In genomic region chr15:100870775-100871106, GRCm38 (mm10) we compare ENCODE assay signal across 8 mouse cellular contexts. TPM values are rescaled to one million over a fixed set of nuclear protein-coding genes. Genes with fewer than 3 reads are reported as not detected.
DNase-seq lines count a peak whose midpoint lies in the region; ATAC-seq and TF ChIP-seq lines count a peak whose summit lies in the region.
"Had no signal": no experiment of that assay in that cellular context is flagged by ENCODE, and none has a peak within 500 bp of the region (broad histone marks: within the 10 kb centered on the region; RNA-seq: fewer than 3 reads in every experiment).

No protein-coding gene starts in this region.

- H3K27me3 ChIP-seq in lung, postnatal 0 days (replicated peaks; ENCODE audit: insufficient read depth, low read length) = peaks cover 33% of the 10 kb centered on the region
- H3K27me3 ChIP-seq in forebrain, embryonic 16.5 days (replicated peaks; ENCODE audit: control insufficient read depth, insufficient read depth, low read length) = peaks cover 3% of the 10 kb centered on the region; the same call in 1 of the 2 replicates
- peaks cover 16% of the 10 kb centered on the region for H3K27me3 ChIP-seq in neural tube, embryonic 11.5 days (ENCODE audit: control insufficient read depth, insufficient read depth, low read length)

- no peak overlapping the region for H3K27ac ChIP-seq in lung, postnatal 0 days (ENCODE audit: low read length)
- H3K27ac ChIP-seq in forebrain, embryonic 16.5 days (ENCODE audit: low read length) = peak overlapping the region; percentile 81
- H3K27ac ChIP-seq in neural tube, embryonic 11.5 days (ENCODE audit: low read depth, low read length) = peak overlapping the region; percentile 82

- no peak for TF ChIP-seq EP300 in lung, postnatal 0 days (IDR thresholded peaks at IDR 0.05)

- DNase-seq in lung, postnatal 0 days (ENCODE audit: low spot score) = peak; percentile 31
- no peak for DNase-seq in lung, postnatal 25 days (ENCODE audit: low spot score)
- DNase-seq in cerebellum, adult 18-20 months = peak; percentile 63 to 89
- DNase-seq in left cerebral cortex, postnatal 14 days (ENCODE audit: low spot score in 2 of 2) = peak; percentile 44 to 78
- no peak for DNase-seq in neural tube, embryonic 11.5 days (ENCODE audit: low spot score)
- DNase-seq in urinary bladder, postnatal 10 days (ENCODE audit: low spot score) = no peak

- H3K4me1 ChIP-seq in lung, postnatal 0 days (ENCODE audit: insufficient read depth, low read depth, low read length) = peaks cover 7% of the 10 kb centered on the region; the same call in 1 of the 2 replicates
- H3K4me1 ChIP-seq in forebrain, embryonic 16.5 days (replicated peaks; ENCODE audit: control insufficient read depth, insufficient read depth, low read length) = peaks cover 25% of the 10 kb centered on the region
- H3K4me1 ChIP-seq in neural tube, embryonic 11.5 days (ENCODE audit: control insufficient read depth, insufficient read depth, low read length) = peaks cover 16% of the 10 kb centered on the region

- H3K36me3 ChIP-seq in lung, postnatal 0 days (ENCODE audit: insufficient read depth, low read length) = no peaks in the 10 kb centered on the region
- no peaks in the 10 kb centered on the region for H3K36me3 ChIP-seq in forebrain, embryonic 16.5 days (ENCODE audit: control insufficient read depth, insufficient read depth)
- H3K36me3 ChIP-seq in neural tube, embryonic 11.5 days (ENCODE audit: control insufficient read depth, insufficient read depth, low read length) = no peaks in the 10 kb centered on the region

- H3K4me3 ChIP-seq in lung, postnatal 0 days (ENCODE audit: low read depth, low read length) = peak overlapping the region; percentile 43
- peak overlapping the region; percentile 83 for H3K4me3 ChIP-seq in forebrain, embryonic 16.5 days (replicated peaks; ENCODE audit: low read length)
- peak overlapping the region; percentile 84 for H3K4me3 ChIP-seq in neural tube, embryonic 11.5 days (ENCODE audit: low read depth, low read length)
- H3K4me3 ChIP-seq: erythroblast, embryonic 14.5 days had no signal

- WGBS in lung, postnatal 0 days = 2% methylated on average over 18 of the region's 69 CpGs
- 0% methylated on average over 16 of the region's 69 CpGs for WGBS in forebrain, embryonic 16.5 days
- 0% methylated on average over 10 of the region's 69 CpGs for WGBS in neural tube, embryonic 11.5 days

- ATAC-seq in lung, postnatal 0 days = 0 out of 2 replicates have a peak, but pooled peaks have one; percentile 40
- peak; percentile 80 for ATAC-seq in forebrain, embryonic 16.5 days
- ATAC-seq in neural tube, embryonic 11.5 days (ENCODE audit: insufficient read depth, low FRiP score, low TSS enrichment) = peak; percentile 79; the same call in 1 of the 2 replicates

- intact Hi-C loops in left cerebral cortex, postnatal 14 days (cut with DNase I) = loop anchor here (1.0 to 5.0 kb wide), 3 partner anchors 43 to 109 kb away; partner anchors contain the start of gene Slc4a8

- no peak overlapping the region for H3K9ac ChIP-seq in lung, postnatal 0 days (replicated peaks; ENCODE audit: low read depth)
- H3K9ac ChIP-seq in forebrain, embryonic 16.5 days (replicated peaks; ENCODE audit: low read depth, low read length) = peak overlapping the region; percentile 92
- H3K9ac ChIP-seq in neural tube, embryonic 11.5 days (ENCODE audit: low read length) = peak overlapping the region; percentile 92

- H3K4me2 ChIP-seq in lung, postnatal 0 days (replicated peaks; ENCODE audit: low read depth, low read length) = peak overlapping the region; percentile 73
- peak overlapping the region; percentile 79 for H3K4me2 ChIP-seq in forebrain, embryonic 16.5 days (ENCODE audit: low read length)
- peak overlapping the region; percentile 78 for H3K4me2 ChIP-seq in neural tube, embryonic 11.5 days (ENCODE audit: low read depth)

- no peak for TF ChIP-seq CTCF in lung, postnatal 0 days (IDR thresholded peaks at IDR 0.05)

- no peaks in the 10 kb centered on the region for H3K9me3 ChIP-seq in lung, postnatal 0 days (ENCODE audit: low read length)
- no peaks in the 10 kb centered on the region for H3K9me3 ChIP-seq in forebrain, embryonic 16.5 days (ENCODE audit: control insufficient read depth, low read length)
- no peaks in the 10 kb centered on the region for H3K9me3 ChIP-seq in neural tube, embryonic 11.5 days (ENCODE audit: control insufficient read depth, low read length)

RNA-seq across cellular contexts. Expression of gene Scn8a, which starts 1.1 kb away (rescaled TPM):
- 1.2 and 1.5 TPM in 2 replicates for polyA plus RNA-seq in lung, postnatal 0 days (2015; fragmentation: Nextera tagmentation; extraction: Ambion mirVana)
- 19.3 and 23.0 TPM in 2 replicates for polyA plus RNA-seq in forebrain, embryonic 16.5 days (2015; fragmentation: Nextera tagmentation; extraction: Ambion mirVana)
- 100 to 1,000 TPM; 203 to 219 TPM for total RNA-seq in left cerebral cortex, postnatal 14 days (2021)
- 9.7 and 12.7 TPM in 2 replicates for polyA plus RNA-seq in neural tube, embryonic 11.5 days (2014; fragmentation: Nextera tagmentation; extraction: Ambion mirVana)
- polyA plus RNA-seq: erythroblast, embryonic 14.5 days had no signal

Comparison
In these comparisons a context has a peak if more than half of its experiments do, and no peak if none do; other contexts are left out.
1. DNase-seq: peak in lung, postnatal 0 days (single experiment), cerebellum, adult 18-20 months (2 of 2) and left cerebral cortex, postnatal 14 days (2 of 2); none in lung, postnatal 25 days (single experiment), neural tube, embryonic 11.5 days (single experiment) and urinary bladder, postnatal 10 days (single experiment).
2. Peak in every context shown above with its lines, with median percentiles within 50 percentile points of each other: ATAC-seq, H3K4me2 ChIP-seq and H3K4me3 ChIP-seq.